Mouse (Mus musculus): ENCODE measurements at regions not wholly inside any gene's neighbourhood (a gene's known extent, or its start where the extent isn't known, plus 50 kb on each side); places are given as distances from the start of the nearest gene placed in this dataset.

- no peak for DNase-seq (ENCODE audit: low spot score)
These were observed 113.1 kb downstream of the Cd55b start for GRCm38 (mm10) chr1:130309746-130310145.

- DNase-seq (ENCODE audit: low spot score): no peak
These were observed 120.9 kb downstream of the Cd55b start for GRCm38 (mm10) chr1:130301828-130302386.

- no peak for DNase-seq (ENCODE audit: low spot score)
These were observed 122.6 kb downstream of the Cd55b start for GRCm38 (mm10) chr1:130300065-130300815.

GRCm38 (mm10) chr1:130299641-130300040 lies 123.2 kb downstream of the Cd55b start:
- no peak for DNase-seq (ENCODE audit: low spot score)

GRCm38 (mm10) chr1:130299069-130299468 lies 123.7 kb downstream of the Cd55b start:
- DNase-seq (ENCODE audit: low spot score): no peak

GRCm38 (mm10) chr1:130298636-130299035 lies 124.2 kb downstream of the Cd55b start:
- DNase-seq (ENCODE audit: low spot score): no peak

GRCm38 (mm10) chr1:130297471-130297870 lies 125.3 kb downstream of the Cd55b start:
- no peak for DNase-seq (ENCODE audit: low spot score)

- DNase-seq (ENCODE audit: low spot score): peak; percentile 9
These were observed 136.9 kb downstream of the Cd55b start for GRCm38 (mm10) chr1:130285882-130286281.

- no peak for DNase-seq (ENCODE audit: low spot score)
These were observed 140.7 kb downstream of the Cd55b start for GRCm38 (mm10) chr1:130282153-130282552.

GRCm38 (mm10) chr1:130279180-130279579 lies 143.6 kb downstream of the Cd55b start:
- DNase-seq (ENCODE audit: low spot score): no peak

- no peak for DNase-seq (ENCODE audit: low spot score)
These were observed 144.7 kb downstream of the Cd55b start for GRCm38 (mm10) chr1:130278000-130278536.

- no peak for DNase-seq (ENCODE audit: low spot score)
These were observed 145.9 kb downstream of the Cd55b start for GRCm38 (mm10) chr1:130276885-130277284.

GRCm38 (mm10) chr1:130276005-130276404 lies 146.8 kb downstream of the Cd55b start:
- no peak for DNase-seq (ENCODE audit: low spot score)

GRCm38 (mm10) chr1:130274470-130274869 lies 148.3 kb downstream of the Cd55b start:
- DNase-seq (ENCODE audit: low spot score): no peak

GRCm38 (mm10) chr1:130270457-130270856 lies 152.4 kb downstream of the Cd55b start:
- no peak for DNase-seq (ENCODE audit: low spot score)
